Mouse (Mus musculus): ENCODE measurements around the gene Pcsk5. TPM values are rescaled to one million over a fixed set of nuclear protein-coding genes. Genes with fewer than 3 reads are reported as not detected.

Gene Pcsk5
- polyA plus RNA-seq, 1 experiment, result 1.2 TPM

DNA sequence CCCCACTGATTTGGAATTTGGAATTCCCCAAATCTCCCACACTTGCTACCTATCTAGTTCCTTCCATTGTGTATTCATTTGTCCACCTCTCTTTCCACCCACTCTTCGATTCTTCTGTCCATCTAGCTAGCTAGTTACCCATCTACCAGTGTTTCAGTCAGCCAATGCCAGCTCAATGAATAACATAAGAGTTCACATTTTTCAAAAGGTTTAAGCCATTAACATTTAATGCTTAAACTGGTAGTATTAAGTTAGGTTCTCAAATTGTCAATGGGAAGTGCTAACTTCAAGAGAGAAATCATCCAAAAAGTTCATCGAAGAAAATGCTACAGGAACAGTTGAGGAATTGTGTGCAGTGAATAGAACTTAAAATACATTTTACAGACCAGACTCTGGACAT lies 11.0 kb upstream of the Pcsk5 start:
- Histone ChIP-seq H3K27ac (ENCODE audit: insufficient read depth, low read length) (no peak overlapping the region), H3K4me1 (ENCODE audit: control insufficient read depth, insufficient read depth, insufficient read length) (no peaks in the 10 kb centered on the region), H3K27me3 (ENCODE audit: control insufficient read depth, insufficient read depth, low read length) (no peaks in the 10 kb centered on the region), H3K4me3 (ENCODE audit: extremely low read depth, insufficient read depth, insufficient read length) (no peak overlapping the region), H3K36me3 (ENCODE audit: control insufficient read depth, insufficient read depth, low read length) (no peaks in the 10 kb centered on the region)
- no peak for DNase-seq (ENCODE audit: low read depth in 1 of 2, low spot score in 2 of 2)
- no peak for TF ChIP-seq POLR2A (IDR thresholded peaks at IDR 0.05; ENCODE audit: low read depth, low read length)
- no peak for TF ChIP-seq CTCF (IDR thresholded peaks at IDR 0.05; ENCODE audit: extremely low read depth, insufficient read depth, insufficient read length, insufficient replicate concordance)
- WGBS, result 74% methylated on average over 2 of the region's 2 CpGs

GRCm38 (mm10) chr19:17845967-17846366 lies 8.5 kb upstream of the Pcsk5 start:
- H3K27ac ChIP-seq (ENCODE audit: insufficient read depth, low read length), result no peak overlapping the region
- H3K4me3 ChIP-seq (ENCODE audit: extremely low read depth, insufficient read depth, insufficient read length), result no peak overlapping the region
- no peaks in the 10 kb centered on the region for H3K27me3 ChIP-seq (ENCODE audit: control insufficient read depth, insufficient read depth, low read length)
- no peaks in the 10 kb centered on the region for H3K36me3 ChIP-seq (ENCODE audit: control insufficient read depth, insufficient read depth, low read length)
- 72% methylated on average over 5 of the region's 5 CpGs for WGBS
- TF ChIP-seq POLR2A (IDR thresholded peaks at IDR 0.05; ENCODE audit: low read depth, low read length) (no peak), CTCF (IDR thresholded peaks at IDR 0.05; ENCODE audit: extremely low read depth, insufficient read depth, insufficient read length, insufficient replicate concordance) (no peak)
- no peak for DNase-seq (ENCODE audit: low read depth in 1 of 2, low spot score in 2 of 2)
- H3K4me1 ChIP-seq (ENCODE audit: control insufficient read depth, insufficient read depth, insufficient read length), result no peaks in the 10 kb centered on the region

- TF ChIP-seq CTCF (IDR thresholded peaks at IDR 0.05; ENCODE audit: extremely low read depth, insufficient read depth, insufficient read length, insufficient replicate concordance), result no peak
- no peak for TF ChIP-seq POLR2A (IDR thresholded peaks at IDR 0.05; ENCODE audit: low read depth, low read length)
These were observed 4.2 kb upstream of the Pcsk5 start for GRCm38 (mm10) chr19:17841586-17841985.

DNA sequence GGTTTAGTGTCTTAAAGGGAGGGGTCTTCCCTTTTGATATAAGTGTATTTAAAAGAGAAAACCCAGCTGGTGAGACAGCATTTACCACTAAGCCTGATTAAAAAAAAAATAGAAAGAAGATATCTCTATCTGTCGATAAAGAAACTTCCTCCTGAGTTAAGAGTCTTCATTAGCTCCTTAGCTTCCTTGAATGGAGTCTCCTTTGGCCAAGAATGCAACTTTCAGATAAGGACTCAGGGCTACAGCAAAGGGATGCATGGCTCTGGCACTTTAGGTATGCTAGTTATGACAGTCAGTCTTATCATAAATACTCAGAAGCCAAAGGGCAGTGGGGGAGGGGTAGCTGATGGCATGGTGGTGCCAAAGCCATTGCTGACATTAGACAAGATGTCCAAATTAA lies 2.4 kb upstream of the Pcsk5 start:
- DNase-seq (ENCODE audit: low read depth in 1 of 2, low spot score in 2 of 2), result no peak
- Histone ChIP-seq H3K4me3 (ENCODE audit: extremely low read depth, insufficient read depth, insufficient read length) (no peak overlapping the region), H3K4me1 (ENCODE audit: control insufficient read depth, insufficient read depth, insufficient read length) (no peaks in the 10 kb centered on the region), H3K27ac (ENCODE audit: insufficient read depth, low read length) (no peak overlapping the region), H3K27me3 (ENCODE audit: control insufficient read depth, insufficient read depth, low read length) (peaks cover 5% of the 10 kb centered on the region), H3K36me3 (ENCODE audit: control insufficient read depth, insufficient read depth, low read length) (no peaks in the 10 kb centered on the region)
- WGBS, result 79% methylated on average over 1 of the region's 1 CpGs
- TF ChIP-seq POLR2A (IDR thresholded peaks at IDR 0.05; ENCODE audit: low read depth, low read length) (no peak), CTCF (IDR thresholded peaks at IDR 0.05; ENCODE audit: extremely low read depth, insufficient read depth, insufficient read length, insufficient replicate concordance) (no peak)

More at GRCm38 (mm10) chr19:17841586-17841985, 4.2 kb upstream of the Pcsk5 start:
- Histone ChIP-seq H3K4me3 (ENCODE audit: extremely low read depth, insufficient read depth, insufficient read length) (no peak overlapping the region), H3K27ac (ENCODE audit: insufficient read depth, low read length) (no peak overlapping the region), H3K27me3 (ENCODE audit: control insufficient read depth, insufficient read depth, low read length) (peaks cover 5% of the 10 kb centered on the region), H3K4me1 (ENCODE audit: control insufficient read depth, insufficient read depth, insufficient read length) (no peaks in the 10 kb centered on the region), H3K36me3 (ENCODE audit: control insufficient read depth, insufficient read depth, low read length) (no peaks in the 10 kb centered on the region)
- WGBS, result 89% methylated on average over 2 of the region's 2 CpGs
- no peak for DNase-seq (ENCODE audit: low read depth in 1 of 2, low spot score in 2 of 2)

DNA sequence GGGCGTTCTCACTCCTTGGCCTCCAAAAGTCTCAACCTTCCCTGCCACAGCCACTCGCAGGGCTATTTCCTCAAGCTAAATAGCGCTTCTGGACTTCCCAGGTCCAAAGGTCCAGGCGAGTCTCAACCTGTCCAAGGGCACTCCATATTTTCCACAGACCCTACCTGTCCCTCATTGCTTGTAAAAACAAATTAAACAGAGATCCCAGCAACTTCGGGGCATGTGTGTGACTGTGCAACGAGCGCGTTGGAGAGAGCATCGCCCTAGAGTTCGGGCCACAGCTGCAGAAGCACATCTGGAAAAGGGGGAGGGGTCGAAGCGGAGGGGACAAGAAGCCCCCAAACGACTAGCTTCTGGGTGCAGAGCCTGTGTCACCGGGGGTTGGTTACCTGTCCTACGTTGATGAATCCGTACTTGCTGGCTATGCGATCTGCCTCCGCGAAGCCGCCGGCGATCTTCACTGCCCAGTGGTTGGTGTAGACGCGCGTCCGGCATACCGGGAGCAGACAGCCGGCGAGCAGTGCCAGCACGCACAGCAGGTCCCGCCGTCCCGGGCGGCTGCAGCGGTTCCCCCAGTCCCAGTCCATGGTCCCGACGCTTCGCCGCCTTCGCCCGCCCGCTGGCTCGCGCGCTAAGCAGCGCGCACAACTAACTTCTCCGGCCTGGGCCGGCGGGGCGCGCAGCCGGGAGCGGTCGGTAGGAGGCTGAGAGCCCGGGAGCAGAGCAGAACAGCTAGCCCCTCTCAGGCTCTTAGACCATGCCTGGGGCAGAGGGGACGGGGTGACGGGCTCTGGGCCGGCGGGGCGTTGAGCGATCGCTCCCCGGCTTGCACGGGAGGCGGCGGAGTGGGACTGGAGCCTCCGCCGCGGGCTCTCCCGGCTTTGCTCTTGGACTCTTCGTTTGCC lies 614 bp downstream of the Pcsk5 start:
- no peak for DNase-seq (ENCODE audit: low read depth in 1 of 2, low spot score in 2 of 2)
- TF ChIP-seq CTCF (IDR thresholded peaks at IDR 0.05; ENCODE audit: extremely low read depth, insufficient read depth, insufficient read length, insufficient replicate concordance), result no peak
- TF ChIP-seq POLR2A (IDR thresholded peaks at IDR 0.05; ENCODE audit: low read depth, low read length), result no peak

GRCm38 (mm10) chr19:17835681-17836565 lies 1.5 kb downstream of the Pcsk5 start:
- no peaks in the 10 kb centered on the region for H3K36me3 ChIP-seq (ENCODE audit: control insufficient read depth, insufficient read depth, low read length)
- no peaks in the 10 kb centered on the region for H3K4me1 ChIP-seq (ENCODE audit: control insufficient read depth, insufficient read depth, insufficient read length)
- WGBS, result under 1% methylated on average over 28 of the region's 28 CpGs
- H3K4me3 ChIP-seq (ENCODE audit: extremely low read depth, insufficient read depth, insufficient read length), result peak overlapping the region; percentile 28; the same call in 1 of the 2 replicates
- H3K27ac ChIP-seq (ENCODE audit: insufficient read depth, low read length), result no peak overlapping the region
- H3K27me3 ChIP-seq (ENCODE audit: control insufficient read depth, insufficient read depth, low read length), result peaks cover 5% of the 10 kb centered on the region
- no peak for TF ChIP-seq POLR2A (IDR thresholded peaks at IDR 0.05; ENCODE audit: low read depth, low read length)
- TF ChIP-seq CTCF (IDR thresholded peaks at IDR 0.05; ENCODE audit: extremely low read depth, insufficient read depth, insufficient read length, insufficient replicate concordance), result no peak
- no peak for DNase-seq (ENCODE audit: low read depth in 1 of 2, low spot score in 2 of 2)

More for the DNA sequence above, 614 bp downstream of the Pcsk5 start:
- peak overlapping the region; percentile 15 for H3K27ac ChIP-seq (ENCODE audit: insufficient read depth, low read length)
- no peaks in the 10 kb centered on the region for H3K4me1 ChIP-seq (ENCODE audit: control insufficient read depth, insufficient read depth, insufficient read length)
- peaks cover 5% of the 10 kb centered on the region for H3K27me3 ChIP-seq (ENCODE audit: control insufficient read depth, insufficient read depth, low read length)
- WGBS, result 2% methylated on average over 72 of the region's 72 CpGs
- no peaks in the 10 kb centered on the region for H3K36me3 ChIP-seq (ENCODE audit: control insufficient read depth, insufficient read depth, low read length)
- peak overlapping the region; percentile 28 for H3K4me3 ChIP-seq (ENCODE audit: extremely low read depth, insufficient read depth, insufficient read length)
